18 mouse cellular contexts compared by ENCODE assay signal in the genomic region with DNA sequence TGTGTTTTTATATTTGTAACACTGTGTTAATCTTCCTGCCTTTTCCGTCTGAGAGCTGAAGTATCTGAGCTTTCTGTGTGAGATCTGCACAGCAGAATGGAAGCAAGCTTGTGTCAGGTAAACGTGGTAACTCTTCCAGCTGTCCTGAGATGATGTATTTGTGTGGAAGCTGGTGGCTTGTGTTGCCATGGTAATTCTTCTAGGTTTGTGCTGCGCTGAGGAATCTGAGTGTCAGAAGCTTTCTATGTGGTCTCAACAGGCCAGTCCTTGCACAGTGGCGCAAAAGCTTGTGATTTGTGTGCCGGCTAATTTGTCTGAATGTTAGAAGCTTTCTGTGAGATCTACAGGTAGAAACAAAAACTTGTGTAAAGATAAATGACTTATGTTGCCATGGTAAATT. TPM values are rescaled to one million over a fixed set of nuclear protein-coding genes. Genes with fewer than 3 reads are reported as not detected.
"Had no signal": no experiment of that assay in that cellular context is flagged by ENCODE, and none has a peak within 500 bp of the region (broad histone marks: within the 10 kb centered on the region; RNA-seq: fewer than 3 reads in every experiment).

No protein-coding gene starts in this region.

RNA-seq across cellular contexts. Expression of gene Tex13b, which starts 43.8 kb away (rescaled TPM):
- total RNA-seq: megakaryocyte progenitor cell, adult 5-6 weeks; monocyte, adult 5-6 weeks; neutrophil, adult 5-6 weeks had no signal
- polyA plus RNA-seq: liver, embryonic 15.5 days; liver, postnatal 0 days; lung, adult 2 months; lung, embryonic 15.5 days; lung, postnatal 0 days; macrophage; midbrain, embryonic 10.5 days; midbrain, embryonic 12.5 days; midbrain, embryonic 15.5 days; neural tube, embryonic 12.5 days; neural tube, embryonic 14.5 days; small intestine, adult 2 months; stomach, embryonic 14.5 days; stomach, embryonic 16.5 days; thymus, postnatal 0 days had no signal

RNA-seq across cellular contexts. Expression of gene Vsig1, which starts 50.4 kb away (rescaled TPM):
- total RNA-seq: megakaryocyte progenitor cell, adult 5-6 weeks; monocyte, adult 5-6 weeks; neutrophil, adult 5-6 weeks had no signal
- polyA plus RNA-seq: liver, embryonic 15.5 days; liver, postnatal 0 days; macrophage; midbrain, embryonic 10.5 days; midbrain, embryonic 12.5 days; neural tube, embryonic 12.5 days; neural tube, embryonic 14.5 days; small intestine, adult 2 months had no signal
